Mouse (Mus musculus) brain, embryonic 14.5 days (tissue): Measurements from ENCODE around the gene Crygs. TPM values are rescaled to one million over a fixed set of nuclear protein-coding genes. Genes with fewer than 3 reads are reported as not detected.

Experiments used
- DNase-seq: peaks from one replicate; pipeline ENCODE4 v3.0.0-alpha.2; 2011; ENCODE audit warnings: low read depth
- CTCF ChIP-seq: fragments of 200-500 bp; IDR thresholded peaks from 2 replicates; pipeline ENCODE4 v1.5.1; 2012; ENCODE audit warnings: inconsistent platforms, mild to moderate bottlenecking, moderate library complexity, borderline replicate concordance; ENCODE audit not compliant: insufficient read depth, insufficient read length; ENCODE audit errors: extremely low read depth
- POLR2A ChIP-seq: fragments of 200-500 bp; IDR thresholded peaks from 2 replicates; pipeline ENCODE4 v1.6.1; 2012; ENCODE audit warnings: mild to moderate bottlenecking, inconsistent platforms, borderline replicate concordance; ENCODE audit not compliant: poor library complexity, insufficient read depth, insufficient read length, severe bottlenecking; ENCODE audit errors: extremely low read depth
- polyA plus RNA-seq: library from polyadenylated mRNA; depleted of rRNA; stranded (reverse); fragments of >200 nt; gene quantifications from 2 replicates; pipeline ENCODE4 v1.2.3, GENCODE M21; 2012; rRNA removed

Crygs gene
- not detected in 2 replicates for polyA plus RNA-seq

GRCm38 (mm10) chr16:22811477-22811876 lies at the start of gene Crygs:
Crygs (minus strand) TSS chr16:22811577.
- no peak for DNase-seq
- TF ChIP-seq POLR2A (no peak), CTCF (no peak)

- DNase-seq = peak; percentile 100
- peak; percentile 56 for TF ChIP-seq POLR2A
- no peak for TF ChIP-seq CTCF
Measured at GRCm38 (mm10) chr16:22857431-22858113, 46.2 kb upstream of the Crygs start, which contains the start of the genes Tbccd1 and Dnajb11. Tbccd1 (minus strand) TSS chr16:22857669. Dnajb11 (plus strand) TSS chr16:22857845.

GRCm38 (mm10) chr16:22856773-22857172 lies 45.4 kb upstream of the Crygs start:
- DNase-seq = no peak
- TF ChIP-seq CTCF (no peak), POLR2A (no peak)

- no peak for DNase-seq
- TF ChIP-seq CTCF (no peak), POLR2A (no peak)
Measured at GRCm38 (mm10) chr16:22852709-22853108, 41.3 kb upstream of the Crygs start.

- peak; percentile 2 for DNase-seq
- TF ChIP-seq POLR2A (no peak), CTCF (no peak)
Measured at GRCm38 (mm10) chr16:22848331-22848730, 37.0 kb upstream of the Crygs start.

GRCm38 (mm10) chr16:22847686-22848085 lies 36.3 kb upstream of the Crygs start:
- no peak for DNase-seq
- TF ChIP-seq CTCF (no peak), POLR2A (no peak)

GRCm38 (mm10) chr16:22845481-22845880 lies 34.1 kb upstream of the Crygs start:
- TF ChIP-seq POLR2A = no peak
- TF ChIP-seq CTCF = no peak
- no peak for DNase-seq

- TF ChIP-seq POLR2A = no peak
- TF ChIP-seq CTCF = no peak
- DNase-seq = no peak
Measured at GRCm38 (mm10) chr16:22844834-22845233, 33.5 kb upstream of the Crygs start.

GRCm38 (mm10) chr16:22844061-22844801 lies 32.9 kb upstream of the Crygs start:
- peak; percentile 95 for DNase-seq
- TF ChIP-seq POLR2A (peak; percentile 34; the same call in 1 of the 2 replicates), CTCF (no peak)

- TF ChIP-seq POLR2A (no peak), CTCF (no peak)
- DNase-seq = no peak
Measured at GRCm38 (mm10) chr16:22842871-22843270, 31.5 kb upstream of the Crygs start.

- TF ChIP-seq CTCF = no peak
- no peak for TF ChIP-seq POLR2A
- DNase-seq = no peak
Measured at GRCm38 (mm10) chr16:22839146-22839857, 27.9 kb upstream of the Crygs start.
